Mouse (Mus musculus): ENCODE data around the gene Wfdc3. TPM values are rescaled to one million over a fixed set of nuclear protein-coding genes. Genes with fewer than 3 reads are reported as not detected.
A peak's percentile ranks its signal among the peaks of the same experiment; 100 is the strongest.

The Wfdc3 gene
- total and polyA plus RNA-seq, 2 experiments from 2014 or later = 0.76 to 1.3 TPM

DNA sequence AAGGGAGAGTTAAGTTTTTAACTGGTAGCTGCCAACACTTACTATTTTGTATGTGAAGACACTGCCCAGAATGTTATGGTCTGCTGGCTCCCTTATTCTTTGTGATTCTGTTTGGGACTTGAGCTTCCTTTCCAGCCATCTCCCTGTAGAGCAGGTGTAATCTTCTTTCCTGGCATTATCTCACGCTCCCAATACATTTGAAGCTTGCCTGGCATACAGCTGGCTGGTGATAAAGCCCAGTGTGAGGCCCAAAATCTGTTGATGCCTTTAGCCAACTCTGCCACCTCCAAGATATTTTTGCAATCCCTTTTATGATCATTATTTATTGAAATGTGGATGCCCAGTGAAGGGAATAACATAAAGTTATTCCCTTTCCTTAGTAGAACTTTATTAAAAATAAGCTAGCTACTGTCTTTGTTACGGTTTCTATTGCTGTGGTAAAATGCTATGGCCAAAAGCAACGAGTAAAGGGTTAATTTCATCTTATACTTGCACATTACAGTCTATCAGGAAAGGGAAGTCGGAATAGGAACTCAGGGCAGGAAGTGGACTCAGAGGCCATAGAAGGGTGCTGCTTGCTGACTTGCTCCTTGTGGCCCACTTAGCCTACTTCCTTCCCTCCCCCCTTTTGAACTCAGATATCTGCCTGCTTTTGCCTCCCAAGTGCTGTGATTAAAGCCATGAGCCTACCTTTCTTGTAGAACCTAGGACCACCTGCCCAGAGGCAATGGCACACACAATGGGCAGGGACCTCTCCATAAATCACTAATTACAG lies 14.5 kb upstream of the Wfdc3 start:
- Histone ChIP-seq H3K27me3 (ENCODE audit: insufficient read depth, low read length) (no peaks in the 10 kb centered on the region), H3K4me2 (ENCODE audit: low read depth, low read length) (no peak overlapping the region), H3K9me3 (ENCODE audit: low read length) (no peaks in the 10 kb centered on the region), H3K36me3 (ENCODE audit: insufficient read depth, low read length) (peaks cover 61% of the 10 kb centered on the region), H3K4me3 (ENCODE audit: low read length) (no peak overlapping the region), H3K4me1 (ENCODE audit: insufficient read depth, low read length) (no peaks in the 10 kb centered on the region), H3K9ac (replicated peaks; ENCODE audit: low read length) (no peak overlapping the region), H3K27ac (peak overlapping the region; percentile 51; the same call in 1 of the 2 replicates)
- no peak for DNase-seq (ENCODE audit: low spot score)
- no peak for ATAC-seq
- 87% methylated on average over 4 of the region's 4 CpGs for WGBS
- no peak for TF ChIP-seq CTCF (IDR thresholded peaks at IDR 0.05; ENCODE audit: low read depth)

DNA sequence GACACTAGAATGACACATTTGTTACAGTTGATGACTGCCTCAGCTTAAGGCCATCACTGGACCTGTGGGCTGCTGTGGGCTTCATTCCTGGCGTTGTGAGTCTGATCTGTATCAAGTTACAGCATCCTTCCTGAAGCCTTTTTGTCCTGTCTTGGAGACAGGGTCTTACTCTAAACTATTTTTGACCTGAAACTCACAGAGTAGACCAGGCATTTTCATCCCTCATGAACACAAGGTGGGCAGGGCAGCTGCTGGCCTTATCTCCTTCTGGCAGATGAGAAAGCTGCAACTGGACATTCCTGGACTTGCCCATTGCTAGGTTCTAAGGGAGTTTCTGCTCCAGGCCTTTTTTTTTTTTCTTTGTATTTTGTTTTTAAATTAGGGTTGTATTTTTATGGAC lies 13.0 kb upstream of the Wfdc3 start:
- Histone ChIP-seq H3K9ac (replicated peaks; ENCODE audit: low read length) (no peak overlapping the region), H3K27me3 (ENCODE audit: insufficient read depth, low read length) (no peaks in the 10 kb centered on the region), H3K4me2 (ENCODE audit: low read depth, low read length) (no peak overlapping the region), H3K9me3 (ENCODE audit: low read length) (no peaks in the 10 kb centered on the region), H3K36me3 (ENCODE audit: insufficient read depth, low read length) (peaks cover 72% of the 10 kb centered on the region), H3K4me1 (ENCODE audit: insufficient read depth, low read length) (no peaks in the 10 kb centered on the region), H3K27ac (no peak overlapping the region), H3K4me3 (ENCODE audit: low read length) (no peak overlapping the region)
- 91% methylated on average over 1 of the region's 1 CpGs for WGBS
- no peak for ATAC-seq
- TF ChIP-seq CTCF (IDR thresholded peaks at IDR 0.05; ENCODE audit: low read depth) = no peak
- DNase-seq (ENCODE audit: low spot score) = no peak

DNA sequence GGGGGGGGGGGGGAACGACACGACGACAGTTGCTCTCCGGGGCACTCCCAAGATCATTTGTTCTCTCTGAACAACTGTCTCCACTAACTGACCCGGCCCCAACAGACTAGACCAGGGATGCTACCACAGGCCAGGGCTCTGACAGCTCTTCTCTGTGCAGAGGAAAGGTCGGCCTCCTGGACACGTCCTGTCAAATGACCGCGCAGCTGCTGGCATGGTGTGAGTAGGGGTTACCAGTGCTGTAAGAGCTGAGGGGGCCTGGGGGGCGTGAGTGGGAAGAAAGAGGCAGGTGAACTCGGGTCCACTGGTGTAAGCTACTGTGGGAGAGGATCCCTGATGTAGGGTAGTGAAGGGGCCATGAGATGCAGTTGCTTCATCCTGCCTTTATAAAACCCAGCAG lies 12.1 kb upstream of the Wfdc3 start:
- Histone ChIP-seq H3K4me2 (ENCODE audit: low read depth, low read length) (no peak overlapping the region), H3K9me3 (ENCODE audit: low read length) (no peaks in the 10 kb centered on the region), H3K9ac (replicated peaks; ENCODE audit: low read length) (no peak overlapping the region), H3K27ac (no peak overlapping the region), H3K4me3 (ENCODE audit: low read length) (no peak overlapping the region), H3K4me1 (ENCODE audit: insufficient read depth, low read length) (no peaks in the 10 kb centered on the region), H3K36me3 (ENCODE audit: insufficient read depth, low read length) (peaks cover 73% of the 10 kb centered on the region), H3K27me3 (ENCODE audit: insufficient read depth, low read length) (no peaks in the 10 kb centered on the region)
- ATAC-seq (no peak), DNase-seq (ENCODE audit: low spot score) (no peak)
- TF ChIP-seq CTCF (IDR thresholded peaks at IDR 0.05; ENCODE audit: low read depth) = no peak
- WGBS = 90% methylated on average over 9 of the region's 11 CpGs

DNA sequence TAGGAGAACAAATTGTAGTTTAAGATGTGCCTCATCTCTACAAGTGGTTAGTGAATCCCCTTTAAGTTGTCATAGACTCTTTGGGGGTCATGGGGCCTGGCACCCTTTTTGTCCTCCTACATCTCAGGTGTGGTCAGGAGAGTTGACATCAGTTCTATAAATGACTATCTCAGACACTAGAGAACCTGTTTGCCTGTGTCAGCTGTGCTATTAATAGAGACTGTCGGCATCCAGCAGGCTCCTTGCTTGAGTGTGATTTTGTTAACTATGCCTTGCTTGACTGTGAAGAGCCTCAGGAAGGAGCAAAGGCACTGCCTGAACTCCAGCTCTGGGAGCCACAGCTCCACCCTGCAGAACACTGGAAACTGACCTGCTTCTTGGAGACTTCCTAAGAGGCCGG lies 9.1 kb upstream of the Wfdc3 start:
- ATAC-seq (no peak), DNase-seq (ENCODE audit: low spot score) (no peak)
- Histone ChIP-seq H3K27me3 (ENCODE audit: insufficient read depth, low read length) (no peaks in the 10 kb centered on the region), H3K4me2 (ENCODE audit: low read depth, low read length) (no peak overlapping the region), H3K4me3 (ENCODE audit: low read length) (no peak overlapping the region), H3K27ac (no peak overlapping the region), H3K9me3 (ENCODE audit: low read length) (no peaks in the 10 kb centered on the region), H3K36me3 (ENCODE audit: insufficient read depth, low read length) (peaks cover 71% of the 10 kb centered on the region), H3K4me1 (ENCODE audit: insufficient read depth, low read length) (no peaks in the 10 kb centered on the region), H3K9ac (replicated peaks; ENCODE audit: low read length) (no peak overlapping the region)
- TF ChIP-seq CTCF (IDR thresholded peaks at IDR 0.05; ENCODE audit: low read depth) = no peak
- WGBS = 84% methylated on average over 2 of the region's 2 CpGs

GRCm38 (mm10) chr2:164754105-164754504 lies 8.4 kb upstream of the Wfdc3 start:
- Histone ChIP-seq H3K4me2 (ENCODE audit: low read depth, low read length) (no peak overlapping the region), H3K9me3 (ENCODE audit: low read length) (no peaks in the 10 kb centered on the region), H3K36me3 (ENCODE audit: insufficient read depth, low read length) (peaks cover 70% of the 10 kb centered on the region), H3K27ac (no peak overlapping the region), H3K4me1 (ENCODE audit: insufficient read depth, low read length) (no peaks in the 10 kb centered on the region), H3K27me3 (ENCODE audit: insufficient read depth, low read length) (no peaks in the 10 kb centered on the region), H3K4me3 (ENCODE audit: low read length) (no peak overlapping the region), H3K9ac (replicated peaks; ENCODE audit: low read length) (no peak overlapping the region)
- TF ChIP-seq CTCF (IDR thresholded peaks at IDR 0.05; ENCODE audit: low read depth) = no peak
- DNase-seq (ENCODE audit: low spot score) (no peak), ATAC-seq (no peak)
- WGBS = 91% methylated on average over 11 of the region's 11 CpGs

- no peak for DNase-seq (ENCODE audit: low spot score)
- H3K4me3 ChIP-seq (ENCODE audit: low read length) = no peak overlapping the region
- 88% methylated on average over 2 of the region's 2 CpGs for WGBS
- no peaks in the 10 kb centered on the region for H3K9me3 ChIP-seq (ENCODE audit: low read length)
- H3K9ac ChIP-seq (replicated peaks; ENCODE audit: low read length) = no peak overlapping the region
- ATAC-seq = no peak
- no peak overlapping the region for H3K4me2 ChIP-seq (ENCODE audit: low read depth, low read length)
- peaks cover 54% of the 10 kb centered on the region for H3K36me3 ChIP-seq (ENCODE audit: insufficient read depth, low read length)
- no peak overlapping the region for H3K27ac ChIP-seq
- H3K27me3 ChIP-seq (ENCODE audit: insufficient read depth, low read length) = no peaks in the 10 kb centered on the region
- TF ChIP-seq CTCF (IDR thresholded peaks at IDR 0.05; ENCODE audit: low read depth) = no peak
- no peaks in the 10 kb centered on the region for H3K4me1 ChIP-seq (ENCODE audit: insufficient read depth, low read length)
These were observed 6.7 kb upstream of the Wfdc3 start for GRCm38 (mm10) chr2:164752454-164752853.

GRCm38 (mm10) chr2:164748991-164749390 lies 3.3 kb upstream of the Wfdc3 start:
- no peak for TF ChIP-seq CTCF (IDR thresholded peaks at IDR 0.05; ENCODE audit: low read depth)
- no peak overlapping the region for H3K4me2 ChIP-seq (ENCODE audit: low read depth, low read length)
- peaks cover 10% of the 10 kb centered on the region for H3K4me1 ChIP-seq (ENCODE audit: insufficient read depth, low read length)
- no peak for DNase-seq (ENCODE audit: low spot score)
- H3K9me3 ChIP-seq (ENCODE audit: low read length) = no peaks in the 10 kb centered on the region
- no peaks in the 10 kb centered on the region for H3K27me3 ChIP-seq (ENCODE audit: insufficient read depth, low read length)
- ATAC-seq = no peak
- H3K9ac ChIP-seq (replicated peaks; ENCODE audit: low read length) = no peak overlapping the region
- no peak overlapping the region for H3K27ac ChIP-seq
- 86% methylated on average over 6 of the region's 6 CpGs for WGBS
- H3K36me3 ChIP-seq (ENCODE audit: insufficient read depth, low read length) = peaks cover 21% of the 10 kb centered on the region
- H3K4me3 ChIP-seq (ENCODE audit: low read length) = no peak overlapping the region
